Mouse (Mus musculus) activated CD4-positive, CD25-positive, alpha-beta regulatory T cell, adult 4 months (primary cell): Measurements from ENCODE around the gene Olfr1477. TPM values are rescaled to one million over a fixed set of nuclear protein-coding genes. Genes with fewer than 3 reads are reported as not detected.
"Not testable (repeated sequence)": the region's sequence is repeated elsewhere in the genome, so short reads cannot be mapped to it uniquely, and the experiment has no call there.

Experiments
- ATAC-seq: one replicate; pipeline ENCODE4 v1.8.0; 2017
- polyA plus RNA-seq, 2 experiments: library from polyadenylated mRNA; unstranded; fragments of 100-300 nt; shearing (Covaris generic); gene quantifications; one replicate each; pipeline ENCODE4 v1.2.1; 2017

Olfr1477 gene
- polyA plus RNA-seq: under 1 TPM in 1 of 2 experiments, not detected in 1; 0.11 TPM

GRCm38 (mm10) chr19:13500246-13500645 lies at the start of gene Olfr1477:
Gene Olfr1477 (plus strand): TSS chr19:13500546.
- ATAC-seq: no peak

GRCm38 (mm10) chr19:13455986-13456385 lies 44.4 kb upstream of the Olfr1477 start, which contains the start of gene Olfr1472:
Gene Olfr1472 (minus strand): TSS chr19:13456086.
- no peak for ATAC-seq

GRCm38 (mm10) chr19:13469265-13469664 lies 31.1 kb upstream of the Olfr1477 start, which contains the start of gene Olfr1474:
Gene Olfr1474 (plus strand): TSS chr19:13469565.
- ATAC-seq: not testable (repeated sequence)

- no peak for ATAC-seq
Observed at GRCm38 (mm10) chr19:13480096-13480495, 20.2 kb upstream of the Olfr1477 start, which contains the start of gene Olfr1475. Gene Olfr1475 (minus strand): TSS chr19:13480196.

GRCm38 (mm10) chr19:13527613-13528012 lies 27.3 kb downstream of the Olfr1477 start, which contains the start of gene Olfr1480:
Gene Olfr1480 (plus strand): TSS chr19:13527913.
- ATAC-seq: no peak

Other genes with a start within 250 kb of the Olfr1477 start
- not detected for gene Olfr1465, start 185.0 kb upstream of the Olfr1477 start, polyA plus RNA-seq
- not detected for gene Olfr1466, start 161.7 kb upstream of the Olfr1477 start, polyA plus RNA-seq
- gene Olfr1467, start 138.3 kb upstream of the Olfr1477 start, polyA plus RNA-seq: not detected
- gene Olfr1469, start 92.7 kb upstream of the Olfr1477 start, polyA plus RNA-seq: under 1 TPM in 1 of 2 experiments, not detected in 1; 0.61 TPM
- gene Olfr1471, start 57.1 kb upstream of the Olfr1477 start, polyA plus RNA-seq: not detected
- gene Olfr1472, start 44.5 kb upstream of the Olfr1477 start, polyA plus RNA-seq: under 1 TPM in 1 of 2 experiments, not detected in 1; 0.36 TPM
- gene Olfr1474, start 31.0 kb upstream of the Olfr1477 start, polyA plus RNA-seq: not detected
- gene Olfr1475, start 20.4 kb upstream of the Olfr1477 start, polyA plus RNA-seq: not detected
- gene Olfr1480, start 27.4 kb downstream of the Olfr1477 start, polyA plus RNA-seq: not detected
- gene Olfr1484, start 83.0 kb downstream of the Olfr1477 start, polyA plus RNA-seq: not detected
- gene Olfr1487, start 116.8 kb downstream of the Olfr1477 start, polyA plus RNA-seq: not detected
- not detected for gene Olfr1489, start 131.1 kb downstream of the Olfr1477 start, polyA plus RNA-seq
- gene Olfr1490, start 150.5 kb downstream of the Olfr1477 start, polyA plus RNA-seq: not detected
- gene Olfr1491, start 196.7 kb downstream of the Olfr1477 start, polyA plus RNA-seq: not detected
- gene Olfr1493-ps1, start 222.7 kb downstream of the Olfr1477 start, polyA plus RNA-seq: not detected
- not detected for gene Olfr1494, start 239.2 kb downstream of the Olfr1477 start, polyA plus RNA-seq